In the genomic region with DNA sequence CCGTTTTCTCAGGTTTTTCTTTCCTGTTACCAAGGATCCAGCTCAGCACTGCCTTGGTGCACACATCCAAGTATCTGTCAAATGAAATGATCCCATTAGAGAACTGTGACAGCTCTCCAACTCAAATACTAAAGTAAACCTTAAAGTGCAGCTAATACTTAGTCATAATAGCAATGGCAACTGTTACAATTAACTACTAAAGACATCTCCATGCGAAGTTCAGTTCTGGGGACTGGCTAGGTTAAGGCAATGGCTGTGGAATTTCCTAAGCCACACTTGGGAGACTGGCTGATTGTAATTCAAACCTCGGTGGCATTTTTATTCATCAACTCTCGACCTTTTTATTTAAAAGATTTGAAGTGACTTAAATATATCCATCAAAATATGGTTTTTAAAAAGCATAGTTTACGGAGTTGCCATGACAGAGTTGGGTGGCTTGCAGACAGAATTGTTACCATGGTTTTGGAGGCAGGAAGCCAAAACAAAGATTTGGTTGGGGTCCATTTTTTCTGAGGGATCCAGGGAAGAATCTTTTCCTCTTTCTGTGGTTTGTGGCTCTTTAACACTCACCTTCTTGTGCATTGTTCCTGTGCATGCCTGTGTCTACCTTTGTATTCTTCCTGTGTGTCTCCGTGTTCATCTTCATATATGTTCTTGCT, we compare ENCODE assay signal across 24 mouse cellular contexts.
DNase-seq lines count a peak whose midpoint lies in the region; ATAC-seq and TF ChIP-seq lines count a peak whose summit lies in the region.
"Had no signal": no experiment of that assay in that cellular context is flagged by ENCODE, and none has a peak within 500 bp of the region (broad histone marks: within the 10 kb centered on the region; RNA-seq: fewer than 3 reads in every experiment).

No protein-coding gene starts in this region.

- no peak overlapping the region for H3K27ac ChIP-seq in hindbrain, postnatal 0 days
- H3K27ac ChIP-seq in hindbrain, embryonic 11.5 days (ENCODE audit: low read depth, low read length), result no peak overlapping the region
- H3K27ac ChIP-seq: embryonic facial prominence, embryonic 12.5 days; embryonic facial prominence, embryonic 15.5 days; heart, embryonic 13.5 days; hindbrain, embryonic 12.5 days; hindbrain, embryonic 15.5 days; intestine, embryonic 15.5 days had no signal

- H3K36me3 ChIP-seq in hindbrain, postnatal 0 days (ENCODE audit: insufficient read depth, low read length), result no peaks in the 10 kb centered on the region
- no peaks in the 10 kb centered on the region for H3K36me3 ChIP-seq in hindbrain, embryonic 11.5 days (ENCODE audit: control insufficient read depth, insufficient read depth, low read length)
- H3K36me3 ChIP-seq: embryonic facial prominence, embryonic 12.5 days; embryonic facial prominence, embryonic 15.5 days; heart, embryonic 13.5 days; hindbrain, embryonic 12.5 days; hindbrain, embryonic 15.5 days; intestine, embryonic 15.5 days had no signal

- no peaks in the 10 kb centered on the region for H3K9me3 ChIP-seq in hindbrain, postnatal 0 days (ENCODE audit: low read length)
- no peaks in the 10 kb centered on the region for H3K9me3 ChIP-seq in hindbrain, embryonic 11.5 days (ENCODE audit: control insufficient read depth, low read length)
- H3K9me3 ChIP-seq: embryonic facial prominence, embryonic 12.5 days; embryonic facial prominence, embryonic 15.5 days; heart, embryonic 13.5 days; hindbrain, embryonic 12.5 days; hindbrain, embryonic 15.5 days; intestine, embryonic 15.5 days had no signal

- H3K4me2 ChIP-seq in hindbrain, postnatal 0 days (ENCODE audit: low read depth, low read length), result no peak overlapping the region
- no peak overlapping the region for H3K4me2 ChIP-seq in hindbrain, embryonic 11.5 days (replicated peaks; ENCODE audit: low read depth, low read length)
- H3K4me2 ChIP-seq: embryonic facial prominence, embryonic 12.5 days; embryonic facial prominence, embryonic 15.5 days; heart, embryonic 13.5 days; hindbrain, embryonic 12.5 days; hindbrain, embryonic 15.5 days; intestine, embryonic 15.5 days had no signal

- no peaks in the 10 kb centered on the region for H3K27me3 ChIP-seq in hindbrain, postnatal 0 days (ENCODE audit: insufficient read depth, low read length)
- no peaks in the 10 kb centered on the region for H3K27me3 ChIP-seq in hindbrain, embryonic 11.5 days (ENCODE audit: control insufficient read depth, insufficient read depth, low read length)
- H3K27me3 ChIP-seq: embryonic facial prominence, embryonic 12.5 days; embryonic facial prominence, embryonic 15.5 days; hindbrain, embryonic 12.5 days; hindbrain, embryonic 15.5 days; intestine, embryonic 15.5 days had no signal

- DNase-seq in cerebellum, postnatal 10 days, result peak; percentile 13 to 19
- no peak for DNase-seq in cerebellum, postnatal 36 days
- peak; percentile 5 for DNase-seq in hindbrain, postnatal 0 days (ENCODE audit: low spot score)
- no peak for DNase-seq in hindbrain, embryonic 11.5 days (ENCODE audit: low spot score)
- DNase-seq in right cerebral cortex, postnatal 4 days, result peak; percentile 29
- DNase-seq in right cerebral cortex, adult 2 months (ENCODE audit: low spot score in 2 of 2), result no peak
- DNase-seq in urinary bladder, adult 2 months (ENCODE audit: low spot score), result no peak
- DNase-seq: adrenal gland, adult 2 months; adrenal gland, postnatal 14 days; B cell, adult 2 months; cerebellum, adult 11-12 months; cerebellum, adult 8-10 months; cerebellum, postnatal 14 days; gastrocnemius, postnatal 10 days; heart, adult 18-20 months; heart, postnatal 14 days; heart, postnatal 4 days had no signal

- no peak overlapping the region for H3K9ac ChIP-seq in hindbrain, postnatal 0 days (replicated peaks; ENCODE audit: low read length)
- H3K9ac ChIP-seq in hindbrain, embryonic 11.5 days (ENCODE audit: low read depth, low read length), result no peak overlapping the region
- H3K9ac ChIP-seq: embryonic facial prominence, embryonic 12.5 days; embryonic facial prominence, embryonic 15.5 days; heart, embryonic 13.5 days; hindbrain, embryonic 12.5 days; hindbrain, embryonic 15.5 days; intestine, embryonic 15.5 days had no signal

- TF ChIP-seq CTCF in hindbrain, postnatal 0 days (IDR thresholded peaks at IDR 0.05; ENCODE audit: low read depth), result no peak

- 54% methylated on average over 6 of the region's 6 CpGs for WGBS in hindbrain, postnatal 0 days
- 72% methylated on average over 6 of the region's 6 CpGs for WGBS in hindbrain, embryonic 11.5 days

- no peaks in the 10 kb centered on the region for H3K4me1 ChIP-seq in hindbrain, postnatal 0 days (ENCODE audit: insufficient read depth, low read length)
- no peaks in the 10 kb centered on the region for H3K4me1 ChIP-seq in hindbrain, embryonic 11.5 days (replicated peaks; ENCODE audit: control insufficient read depth, insufficient read depth, low read length)
- H3K4me1 ChIP-seq: hindbrain, embryonic 12.5 days; hindbrain, embryonic 15.5 days had no signal

- no peak for ATAC-seq in hindbrain, postnatal 0 days
- no peak for ATAC-seq in hindbrain, embryonic 11.5 days (ENCODE audit: low FRiP score)
- ATAC-seq: forebrain, embryonic 14.5 days; intestine, embryonic 15.5 days had no signal

- H3K4me3 ChIP-seq in hindbrain, postnatal 0 days (ENCODE audit: low read length), result no peak overlapping the region
- no peak overlapping the region for H3K4me3 ChIP-seq in hindbrain, embryonic 11.5 days (ENCODE audit: low read depth, low read length)
- H3K4me3 ChIP-seq: embryonic facial prominence, embryonic 12.5 days; embryonic facial prominence, embryonic 15.5 days; heart, embryonic 13.5 days; hindbrain, embryonic 12.5 days; hindbrain, embryonic 15.5 days; intestine, embryonic 15.5 days had no signal

Comparison
In these comparisons a context has a peak if more than half of its experiments do, and no peak if none do; other contexts are left out.
1. DNase-seq: peak in cerebellum, postnatal 10 days (2 of 2), hindbrain, postnatal 0 days (single experiment) and right cerebral cortex, postnatal 4 days (single experiment); none in cerebellum, postnatal 36 days (0 of 2), hindbrain, embryonic 11.5 days (single experiment), right cerebral cortex, adult 2 months (0 of 2) and urinary bladder, adult 2 months (single experiment).